8 mouse cellular contexts compared by ENCODE assay signal in genomic region chr9:44921123-44921468, GRCm38 (mm10). TPM values are rescaled to one million over a fixed set of nuclear protein-coding genes. Genes with fewer than 3 reads are reported as not detected.
A peak's percentile ranks its signal among the peaks of the same experiment; 100 is the strongest.
DNase-seq lines count a peak whose midpoint lies in the region; ATAC-seq and TF ChIP-seq lines count a peak whose summit lies in the region.

No protein-coding gene starts in this region.

- H3K9me3 ChIP-seq in kidney, embryonic 15.5 days (replicated peaks) = no peaks in the 10 kb centered on the region
- H3K9me3 ChIP-seq in intestine, postnatal 0 days (ENCODE audit: control insufficient read depth) = no peaks in the 10 kb centered on the region
- H3K9me3 ChIP-seq in megakaryocyte, embryonic 14.5 days = no peaks in the 10 kb centered on the region

- WGBS in kidney, embryonic 15.5 days = 2% methylated on average over 8 of the region's 8 CpGs
- under 1% methylated on average over 8 of the region's 8 CpGs for WGBS in intestine, postnatal 0 days

- H3K4me1 ChIP-seq in kidney, embryonic 15.5 days = peaks cover 16% of the 10 kb centered on the region
- no peaks in the 10 kb centered on the region for H3K4me1 ChIP-seq in intestine, postnatal 0 days (replicated peaks; ENCODE audit: control insufficient read depth, insufficient read depth, low read length)
- peaks cover 25% of the 10 kb centered on the region for H3K4me1 ChIP-seq in megakaryocyte, embryonic 14.5 days

- peak overlapping the region; percentile 71 for H3K4me2 ChIP-seq in kidney, embryonic 15.5 days
- peak overlapping the region; percentile 69 for H3K4me2 ChIP-seq in intestine, postnatal 0 days (replicated peaks; ENCODE audit: low read depth)

- H3K9ac ChIP-seq in kidney, embryonic 15.5 days = peak overlapping the region; percentile 95
- peak overlapping the region; percentile 96 for H3K9ac ChIP-seq in intestine, postnatal 0 days (ENCODE audit: low read depth, low read length)

- no peak for DNase-seq in kidney, adult 18-20 months
- DNase-seq in NIH3T3 (ENCODE audit: low read depth) = peak; percentile 86
- DNase-seq in cerebellum, adult 11 months = no peak
- no peak for DNase-seq in gastrocnemius, postnatal 4 days (ENCODE audit: low spot score in 2 of 2)

- 0 out of 2 replicates have a peak, but pooled peaks cover 10% of the 10 kb centered on the region for H3K36me3 ChIP-seq in kidney, embryonic 15.5 days
- peaks cover 7% of the 10 kb centered on the region; the same call in 1 of the 2 replicates for H3K36me3 ChIP-seq in intestine, postnatal 0 days (ENCODE audit: control insufficient read depth, insufficient read depth)
- H3K36me3 ChIP-seq in megakaryocyte, embryonic 14.5 days (replicated peaks; ENCODE audit: low read length) = peaks cover 36% of the 10 kb centered on the region

- ATAC-seq in kidney, embryonic 15.5 days (replicated peaks; ENCODE audit: low FRiP score) = peak; percentile 89
- peak; percentile 76 for ATAC-seq in erythroid progenitor cell, adult 5-6 weeks (replicated peaks; ENCODE audit: low FRiP score, poor library complexity, severe bottlenecking)
- ATAC-seq in intestine, postnatal 0 days = peak; percentile 80

- TF ChIP-seq CTCF in intestine, postnatal 0 days (IDR thresholded peaks at IDR 0.05; ENCODE audit: low read depth) = no peak

- H3K27ac ChIP-seq in kidney, embryonic 15.5 days = peak overlapping the region; percentile 95
- peak overlapping the region; percentile 94 for H3K27ac ChIP-seq in intestine, postnatal 0 days (ENCODE audit: low read depth, low read length)

- H3K4me3 ChIP-seq in kidney, embryonic 15.5 days (replicated peaks) = peak overlapping the region; percentile 99
- peak overlapping the region; percentile 97 for H3K4me3 ChIP-seq in intestine, postnatal 0 days (ENCODE audit: low read depth, low read length)
- H3K4me3 ChIP-seq in megakaryocyte, embryonic 14.5 days (replicated peaks) = peak overlapping the region; percentile 99

- H3K27me3 ChIP-seq in kidney, embryonic 15.5 days = no peaks in the 10 kb centered on the region
- H3K27me3 ChIP-seq in intestine, postnatal 0 days (replicated peaks; ENCODE audit: control insufficient read depth, insufficient read depth, low read length) = no peaks in the 10 kb centered on the region
- H3K27me3 ChIP-seq in megakaryocyte, embryonic 14.5 days (replicated peaks) = no peaks in the 10 kb centered on the region

RNA-seq across cellular contexts. Expression of gene Atp5l, which starts 0.6 kb away (rescaled TPM):
- polyA plus RNA-seq in kidney, embryonic 15.5 days (2015; fragmentation: Nextera tagmentation; extraction: Ambion mirVana) = 714 and 843 TPM in 2 replicates
- 236 and 252 TPM in 2 replicates for total RNA-seq in erythroid progenitor cell, adult 5-6 weeks (2015; ENCODE audit: low replicate concordance)
- total RNA-seq in erythroid progenitor cell, adult 5-6 weeks (2017; ENCODE audit: low replicate concordance) = 17.0 and 145 TPM in 2 replicates
- polyA plus RNA-seq in intestine, postnatal 0 days (2015; fragmentation: Nextera tagmentation; extraction: Ambion mirVana) = 1,311 and 1,336 TPM in 2 replicates
- 26.7 and 39.7 TPM in 2 replicates for polyA plus RNA-seq in megakaryocyte, embryonic 14.5 days (2012; ENCODE audit: insufficient read depth, low replicate concordance)
- total RNA-seq in gastrocnemius, postnatal 4 days (2021) = 100 to 1,000 TPM; 631 to 643 TPM

RNA-seq across cellular contexts. Expression of gene Kmt2a, which starts 40.0 kb away (rescaled TPM):
- polyA plus RNA-seq in kidney, embryonic 15.5 days (2015; fragmentation: Nextera tagmentation; extraction: Ambion mirVana) = 14.6 and 16.3 TPM in 2 replicates
- total RNA-seq in erythroid progenitor cell, adult 5-6 weeks (2015; ENCODE audit: low replicate concordance) = 59.5 and 91.4 TPM in 2 replicates
- 18.1 and 23.3 TPM in 2 replicates for total RNA-seq in erythroid progenitor cell, adult 5-6 weeks (2017; ENCODE audit: low replicate concordance)
- 2.9 and 3.4 TPM in 2 replicates for polyA plus RNA-seq in intestine, postnatal 0 days (2015; fragmentation: Nextera tagmentation; extraction: Ambion mirVana)
- polyA plus RNA-seq in megakaryocyte, embryonic 14.5 days (2012; ENCODE audit: insufficient read depth, low replicate concordance) = 3.1 and 5.9 TPM in 2 replicates
- 10 to 100 TPM; 27.6 to 31.5 TPM for total RNA-seq in gastrocnemius, postnatal 4 days (2021)

RNA-seq across cellular contexts. Expression of gene Ube4a, which starts 44.3 kb away (rescaled TPM):
- 23.7 and 25.5 TPM in 2 replicates for polyA plus RNA-seq in kidney, embryonic 15.5 days (2015; fragmentation: Nextera tagmentation; extraction: Ambion mirVana)
- 41.1 and 41.8 TPM in 2 replicates for total RNA-seq in erythroid progenitor cell, adult 5-6 weeks (2015; ENCODE audit: low replicate concordance)
- total RNA-seq in erythroid progenitor cell, adult 5-6 weeks (2017; ENCODE audit: low replicate concordance) = 33.1 and 35.5 TPM in 2 replicates
- polyA plus RNA-seq in intestine, postnatal 0 days (2015; fragmentation: Nextera tagmentation; extraction: Ambion mirVana) = 12.7 and 12.9 TPM in 2 replicates
- polyA plus RNA-seq in megakaryocyte, embryonic 14.5 days (2012; ENCODE audit: insufficient read depth, low replicate concordance) = 0.76 and 2.0 TPM in 2 replicates
- 10 to 100 TPM; 41.2 to 43.0 TPM for total RNA-seq in gastrocnemius, postnatal 4 days (2021)

RNA-seq across cellular contexts. Expression of gene Cd3g, which starts 59.1 kb away (rescaled TPM):
- not detected in 2 replicates for polyA plus RNA-seq in kidney, embryonic 15.5 days (2015; fragmentation: Nextera tagmentation; extraction: Ambion mirVana)
- total RNA-seq in erythroid progenitor cell, adult 5-6 weeks (2015; ENCODE audit: low replicate concordance) = 6.3 and 14.1 TPM in 2 replicates
- 15.0 and 15.1 TPM in 2 replicates for total RNA-seq in erythroid progenitor cell, adult 5-6 weeks (2017; ENCODE audit: low replicate concordance)
- 0.61 and 0.78 TPM in 2 replicates for polyA plus RNA-seq in intestine, postnatal 0 days (2015; fragmentation: Nextera tagmentation; extraction: Ambion mirVana)
- not detected in 2 replicates for polyA plus RNA-seq in megakaryocyte, embryonic 14.5 days (2012; ENCODE audit: insufficient read depth, low replicate concordance)
- under 1 TPM in 1 of 2 experiments, not detected in 1; 0.88 TPM for total RNA-seq in gastrocnemius, postnatal 4 days (2021)

Comparison
In these comparisons a context has a peak if more than half of its experiments do, and no peak if none do; other contexts are left out.
1. RNA of gene Atp5l, which starts 0.6 kb away (polyA plus RNA-seq): 1,311 to 1,336 TPM in intestine, postnatal 0 days and 714 to 843 TPM in kidney, embryonic 15.5 days; 26.7 to 39.7 TPM in megakaryocyte, embryonic 14.5 days; every median in the first group is over 10 times any median in the second.
2. Peak in every context shown above with its lines, with median percentiles within 50 percentile points of each other: ATAC-seq and H3K4me3 ChIP-seq.